ENCODE assay signal across 25 mouse cellular contexts in the genomic region with DNA sequence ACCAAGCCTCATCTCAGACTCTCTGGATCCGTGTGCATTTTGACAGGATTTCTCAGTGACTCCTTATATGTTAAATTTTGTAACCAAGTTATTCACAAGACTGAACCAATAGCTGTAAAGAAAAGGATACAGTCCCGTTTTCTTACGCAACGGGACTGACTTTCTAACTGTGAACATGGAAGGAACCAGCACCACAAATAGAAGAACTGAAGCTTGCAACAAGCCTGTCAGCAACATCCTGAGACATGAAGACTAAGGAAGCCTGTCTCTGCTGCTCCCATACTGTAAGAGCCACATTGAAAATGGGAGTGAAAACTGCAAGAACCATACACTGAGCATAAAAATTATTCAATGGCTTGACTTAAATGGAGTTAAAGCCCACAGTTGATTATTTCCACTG.
DNase-seq lines count a peak whose midpoint lies in the region; ATAC-seq and TF ChIP-seq lines count a peak whose summit lies in the region.
"Had no signal": no experiment of that assay in that cellular context is flagged by ENCODE, and none has a peak within 500 bp of the region (broad histone marks: within the 10 kb centered on the region; RNA-seq: fewer than 3 reads in every experiment).

No protein-coding gene starts in this region.

- TF ChIP-seq CTCF in liver, postnatal 0 days (IDR thresholded peaks at IDR 0.05; ENCODE audit: low read depth): no peak
- TF ChIP-seq CTCF in left cerebral cortex, adult 2 months (IDR thresholded peaks at IDR 0.05): no peak
- no peak for TF ChIP-seq CTCF in thymus, adult 2 months (IDR thresholded peaks at IDR 0.05; ENCODE audit: borderline replicate concordance, control insufficient read depth, extremely low read depth, insufficient read depth, low read length, poor library complexity)

- ATAC-seq in heart, embryonic 14.5 days (ENCODE audit: insufficient number of reproducible peaks, insufficient read depth, low FRiP score, low read depth): no peak
- ATAC-seq in liver, postnatal 0 days: no peak
- peak; percentile 91 for ATAC-seq in granulocyte monocyte progenitor cell, adult 5-6 weeks (replicated peaks; ENCODE audit: poor library complexity, severe bottlenecking)
- ATAC-seq in megakaryocyte progenitor cell, adult 5-6 weeks (replicated peaks; ENCODE audit: poor library complexity): peak; percentile 90
- ATAC-seq: CD4-positive, CD25-positive, alpha-beta regulatory T cell, adult 4 months; forebrain, embryonic 13.5 days; forebrain, embryonic 16.5 days; hindbrain, embryonic 16.5 days had no signal

- TF ChIP-seq POLR2A in thymus, adult 2 months (IDR thresholded peaks at IDR 0.05; ENCODE audit: control insufficient read depth, extremely low read depth, insufficient read depth, low read length, poor library complexity): no peak

- no peak for DNase-seq in heart, adult 18-20 months
- DNase-seq in liver, postnatal 0 days: no peak
- DNase-seq in liver: no peak
- no peak for DNase-seq in left cerebral cortex, adult 2 months (ENCODE audit: extremely low spot score in 1 of 2, low spot score in 2 of 2)
- no peak for DNase-seq in thymus, adult 2 months
- DNase-seq: adrenal gland, adult 2 months; cerebellum, adult 11 months; cerebellum, adult 2 months; cerebellum, adult 9-11 months; cerebellum, postnatal 25 days; gastrocnemius, adult 2 months; kidney, adult 11 months had no signal

- H3K27me3 ChIP-seq in heart, embryonic 14.5 days (ENCODE audit: control insufficient read depth, insufficient read depth, low read length): no peaks in the 10 kb centered on the region
- no peaks in the 10 kb centered on the region for H3K27me3 ChIP-seq in liver, postnatal 0 days (ENCODE audit: insufficient read depth, low read length)
- H3K27me3 ChIP-seq in thymus, adult 2 months (ENCODE audit: control insufficient read depth, insufficient read depth, low read length): no peaks in the 10 kb centered on the region
- H3K27me3 ChIP-seq: embryonic facial prominence, embryonic 13.5 days; forebrain, embryonic 13.5 days; hindbrain, embryonic 13.5 days; intestine, embryonic 15.5 days had no signal

- H3K4me3 ChIP-seq in heart, embryonic 14.5 days (ENCODE audit: control insufficient read depth in 1 of 2, insufficient read depth in 1 of 2, low read depth in 1 of 2, low read length in 2 of 2): no peak overlapping the region
- no peak overlapping the region for H3K4me3 ChIP-seq in liver, postnatal 0 days (ENCODE audit: low read depth, low read length)
- no peak overlapping the region for H3K4me3 ChIP-seq in left cerebral cortex, adult 2 months
- no peak overlapping the region for H3K4me3 ChIP-seq in thymus, adult 2 months (ENCODE audit: control insufficient read depth, insufficient read depth, low read length)
- H3K4me3 ChIP-seq: embryonic facial prominence, embryonic 10.5 days; embryonic facial prominence, embryonic 13.5 days; forebrain, embryonic 10.5 days; forebrain, embryonic 13.5 days; gastrocnemius, adult 2 months; hindbrain, embryonic 10.5 days; hindbrain, embryonic 13.5 days; intestine, embryonic 15.5 days had no signal

- peak overlapping the region; percentile 5 to 55; a peak in 3 of 4 replicates for H3K27ac ChIP-seq in heart, embryonic 14.5 days (replicated peaks in 1 of 2; ENCODE audit: control insufficient read depth in 1 of 2, insufficient read depth in 1 of 2, low read depth in 2 of 2, low read length in 2 of 2)
- 0 out of 2 replicates have a peak overlapping the region, but pooled peaks have one; percentile 16 for H3K27ac ChIP-seq in liver, postnatal 0 days (ENCODE audit: low read depth)
- no peak overlapping the region for H3K27ac ChIP-seq in left cerebral cortex, adult 2 months
- no peak overlapping the region for H3K27ac ChIP-seq in thymus, adult 2 months (ENCODE audit: control insufficient read depth, insufficient read depth, low read length)
- H3K27ac ChIP-seq: forebrain, embryonic 10.5 days; forebrain, embryonic 13.5 days; gastrocnemius, adult 2 months; hindbrain, embryonic 10.5 days; hindbrain, embryonic 13.5 days had no signal

- H3K4me1 ChIP-seq in heart, embryonic 14.5 days (ENCODE audit: control insufficient read depth in 2 of 2, insufficient read depth in 2 of 2, low read length in 2 of 2): peaks cover 11 to 16% of the 10 kb centered on the region in 2 experiments
- H3K4me1 ChIP-seq in liver, postnatal 0 days (ENCODE audit: insufficient read depth): no peaks in the 10 kb centered on the region
- H3K4me1 ChIP-seq in thymus, adult 2 months (replicated peaks; ENCODE audit: control insufficient read depth, insufficient read depth, low read length): no peaks in the 10 kb centered on the region
- H3K4me1 ChIP-seq: forebrain, embryonic 10.5 days; forebrain, embryonic 13.5 days; hindbrain, embryonic 13.5 days had no signal

- intact Hi-C loops in left cerebral cortex, adult 2 months (cut with DNase I): no loop called here

- H3K9ac ChIP-seq in heart, embryonic 14.5 days (ENCODE audit: low read length): no peak overlapping the region
- no peak overlapping the region for H3K9ac ChIP-seq in liver, postnatal 0 days (replicated peaks)
- H3K9ac ChIP-seq: embryonic facial prominence, embryonic 13.5 days; forebrain, embryonic 13.5 days; hindbrain, embryonic 13.5 days; intestine, embryonic 15.5 days had no signal

- no peak for TF ChIP-seq EP300 in liver, postnatal 0 days (IDR thresholded peaks at IDR 0.05; ENCODE audit: low read depth)

- no peaks in the 10 kb centered on the region for H3K9me3 ChIP-seq in heart, embryonic 14.5 days (ENCODE audit: control insufficient read depth, low read length)
- H3K9me3 ChIP-seq in liver, postnatal 0 days (ENCODE audit: low read length): no peaks in the 10 kb centered on the region
- H3K9me3 ChIP-seq: embryonic facial prominence, embryonic 10.5 days; embryonic facial prominence, embryonic 13.5 days; forebrain, embryonic 10.5 days; forebrain, embryonic 13.5 days; hindbrain, embryonic 10.5 days; hindbrain, embryonic 13.5 days; intestine, embryonic 15.5 days had no signal

- WGBS in heart, embryonic 14.5 days: 48% methylated on average over 4 of the region's 4 CpGs
- 37% methylated on average over 4 of the region's 4 CpGs for WGBS in liver, postnatal 0 days (ENCODE audit: insufficient replicate concordance)
- 81% methylated on average over 4 of the region's 4 CpGs for WGBS in thymus, adult 2 months

- no peaks in the 10 kb centered on the region for H3K36me3 ChIP-seq in heart, embryonic 14.5 days (ENCODE audit: control insufficient read depth, insufficient read depth, low read length)
- H3K36me3 ChIP-seq in liver, postnatal 0 days (replicated peaks; ENCODE audit: insufficient read depth, low read length): no peaks in the 10 kb centered on the region
- no peaks in the 10 kb centered on the region for H3K36me3 ChIP-seq in thymus, adult 2 months (ENCODE audit: control insufficient read depth, insufficient read depth, low read length)
- H3K36me3 ChIP-seq: embryonic facial prominence, embryonic 10.5 days; embryonic facial prominence, embryonic 13.5 days; forebrain, embryonic 10.5 days; hindbrain, embryonic 10.5 days; hindbrain, embryonic 13.5 days; intestine, embryonic 15.5 days had no signal

- no peak overlapping the region for H3K4me2 ChIP-seq in heart, embryonic 14.5 days (ENCODE audit: low read length)
- no peak overlapping the region for H3K4me2 ChIP-seq in liver, postnatal 0 days (ENCODE audit: low read depth, low read length)
- H3K4me2 ChIP-seq: embryonic facial prominence, embryonic 13.5 days; forebrain, embryonic 13.5 days; hindbrain, embryonic 13.5 days; intestine, embryonic 15.5 days had no signal

Comparison
In these comparisons a context has a peak if more than half of its experiments do, and no peak if none do; other contexts are left out.
1. ATAC-seq: peak in granulocyte monocyte progenitor cell, adult 5-6 weeks (single experiment) and megakaryocyte progenitor cell, adult 5-6 weeks (single experiment); none in heart, embryonic 14.5 days (single experiment) and liver, postnatal 0 days (single experiment).
2. H3K27ac ChIP-seq: peak in heart, embryonic 14.5 days (2 of 2) and liver, postnatal 0 days (single experiment); none in left cerebral cortex, adult 2 months (single experiment) and thymus, adult 2 months (single experiment).